Mouse (Mus musculus) gastrocnemius, postnatal 14 days (tissue): ENCODE data around the gene Exosc8. TPM values are rescaled to one million over a fixed set of nuclear protein-coding genes. Genes with fewer than 3 reads are reported as not detected.
A peak's percentile ranks its signal among the peaks of the same experiment; 100 is the strongest.
"Not testable (repeated sequence)": the region's sequence is repeated elsewhere in the genome, so short reads cannot be mapped to it uniquely, and the experiment has no call there.

ENCODE experiments used
- DNase-seq: peaks from one replicate; pipeline ENCODE4 v3.0.0; 2021; ENCODE audit warnings: mixed read lengths
- intact Hi-C: fragments of 180-260 bp; cut with DNase I; formaldehyde crosslinking; loops from one replicate; pipeline ENCODE4 v1.15.1; 2025; ENCODE audit warnings: low total_unique reads
- long read RNA-seq, 2 experiments: library from polyadenylated mRNA; stranded (forward); transcript quantifications; one replicate each; pipeline ENCODE4 v2.0.0; 2021
- total RNA-seq, 2 experiments: library from RNA; stranded (reverse); gene quantifications; 2 replicates each; pipeline ENCODE4 v1.2.3; 2021

Gene Exosc8
- total RNA-seq: 10 to 100 TPM; 10.1 to 11.7 TPM
- long read RNA-seq, experiment 1, partial matches to known transcripts: 0 of 4 reads
- long read RNA-seq, experiment 1, other reads (novel, unspliced or antisense): 0 of 4 reads
- long read RNA-seq, experiment 2, transcript Exosc8-201 (11 exons, 1,300 nt): major isoform, 8 of 8 reads
- long read RNA-seq, experiment 2, partial matches to known transcripts: 0 of 8 reads
- long read RNA-seq, experiment 2, other reads (novel, unspliced or antisense): 0 of 8 reads

GRCm38 (mm10) chr3:54735247-54736046 is at the start of gene Exosc8, which contains the start of gene Alg5:
TSS of gene Exosc8 (minus strand) at chr3:54735393.
TSS of gene Alg5 (plus strand) at chr3:54735539.
- peak; percentile 90 for DNase-seq
- intact Hi-C loops: loop anchor here (5.0 kb wide), 1 partner anchor 332 kb away; no protein-coding TSS in a partner anchor

DNA sequence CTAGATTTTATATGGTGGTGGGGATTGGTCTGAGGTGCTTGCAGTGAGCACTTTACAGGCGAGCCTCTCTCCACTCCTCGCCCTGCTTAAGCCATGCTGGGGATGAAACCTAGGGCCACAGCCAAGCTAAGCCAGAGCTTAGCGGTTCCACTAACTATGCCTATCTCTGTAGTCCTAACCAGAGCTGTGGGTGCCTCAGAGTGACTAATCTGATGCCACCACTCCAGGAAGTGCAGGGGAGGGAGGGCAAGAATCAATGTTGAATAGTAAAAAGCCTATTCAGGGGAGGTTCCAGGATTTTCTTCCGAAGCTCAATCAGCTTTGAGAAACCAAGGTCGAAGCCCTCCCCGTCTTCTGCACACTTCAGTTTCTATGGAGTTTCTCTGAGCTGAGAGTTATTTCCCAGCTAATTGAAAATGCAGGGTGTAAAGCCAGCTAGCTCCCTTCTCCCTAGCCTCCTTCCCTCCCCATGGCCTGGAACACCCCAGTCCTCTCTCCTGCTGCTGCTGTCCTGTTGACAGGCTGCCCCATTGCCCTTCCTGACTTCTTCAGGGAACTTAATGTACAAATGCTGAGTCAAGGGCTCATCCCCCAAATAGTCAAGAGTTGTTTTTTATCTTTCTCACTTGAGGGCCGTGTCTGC is 40.9 kb upstream of the Exosc8 start:
- no peak for DNase-seq

DNA sequence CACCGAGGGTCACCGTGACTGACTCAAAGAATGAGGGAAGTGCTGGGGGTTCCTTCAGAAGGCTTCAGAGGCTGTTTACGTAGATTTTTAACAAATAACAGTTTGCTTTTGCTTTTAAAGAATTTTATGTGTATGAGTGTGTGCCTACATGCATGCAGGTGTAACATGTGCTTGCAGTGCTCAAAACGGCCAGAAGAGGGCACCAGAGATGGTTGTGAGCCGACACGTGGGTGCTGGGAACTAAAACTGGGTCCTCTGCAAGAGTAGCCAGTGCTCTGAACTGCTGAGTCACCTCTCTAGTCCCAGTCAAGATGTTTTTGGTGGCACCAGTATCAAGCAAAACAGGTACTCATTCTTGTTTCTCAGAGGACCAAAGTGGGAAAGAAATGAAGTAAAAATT is 38.4 kb upstream of the Exosc8 start:
- no peak for DNase-seq
- intact Hi-C loops: no loop called here

More for the DNA sequence above, 40.9 kb upstream of the Exosc8 start:
- intact Hi-C loops: no loop called here

GRCm38 (mm10) chr3:54769349-54770275 is 34.4 kb upstream of the Exosc8 start:
- intact Hi-C loops: no loop called here
- no peak for DNase-seq

- intact Hi-C loops: no loop called here
- no peak for DNase-seq
Observed at GRCm38 (mm10) chr3:54768592-54768991, 33.4 kb upstream of the Exosc8 start.

DNA sequence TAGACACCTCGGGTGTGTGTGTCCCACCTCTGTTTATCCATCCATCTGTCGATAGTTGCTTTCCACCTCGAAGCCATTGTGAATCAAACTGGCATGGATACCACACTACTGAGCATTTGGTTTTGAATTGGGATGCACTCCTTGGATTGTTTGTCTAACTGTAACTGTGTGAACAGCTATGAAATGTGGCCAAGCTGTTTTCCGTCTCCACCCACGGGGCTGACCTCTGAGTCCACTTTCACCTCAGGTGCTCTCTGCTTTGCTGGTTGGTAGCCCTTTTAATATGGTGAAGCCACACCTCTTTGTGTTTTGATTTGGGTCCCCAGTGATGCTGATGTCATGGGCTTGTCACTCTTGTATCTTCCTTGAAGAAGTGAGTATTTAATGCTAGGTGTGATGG is 31.6 kb upstream of the Exosc8 start:
- intact Hi-C loops: no loop called here
- DNase-seq: no peak

DNA sequence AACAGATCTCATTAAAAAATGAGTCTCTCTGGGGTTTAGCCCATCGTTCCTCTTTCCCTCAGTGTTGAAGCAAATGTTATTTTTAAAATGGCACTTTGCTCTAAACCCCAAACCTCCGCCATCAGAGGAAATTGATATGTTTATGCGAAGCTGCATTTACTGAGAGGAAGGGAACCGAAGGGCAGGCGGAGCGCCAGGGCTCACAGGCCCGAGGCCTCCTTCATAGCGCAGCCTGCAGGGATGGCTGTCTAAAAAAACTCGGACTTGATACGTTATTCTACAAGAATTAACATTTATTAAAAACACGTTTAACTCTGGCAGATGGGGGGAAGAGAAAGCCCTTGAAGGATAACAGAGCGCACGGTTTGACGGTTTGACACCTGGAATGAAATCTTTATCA is 30.8 kb upstream of the Exosc8 start:
- intact Hi-C loops: no loop called here
- DNase-seq: no peak

DNA sequence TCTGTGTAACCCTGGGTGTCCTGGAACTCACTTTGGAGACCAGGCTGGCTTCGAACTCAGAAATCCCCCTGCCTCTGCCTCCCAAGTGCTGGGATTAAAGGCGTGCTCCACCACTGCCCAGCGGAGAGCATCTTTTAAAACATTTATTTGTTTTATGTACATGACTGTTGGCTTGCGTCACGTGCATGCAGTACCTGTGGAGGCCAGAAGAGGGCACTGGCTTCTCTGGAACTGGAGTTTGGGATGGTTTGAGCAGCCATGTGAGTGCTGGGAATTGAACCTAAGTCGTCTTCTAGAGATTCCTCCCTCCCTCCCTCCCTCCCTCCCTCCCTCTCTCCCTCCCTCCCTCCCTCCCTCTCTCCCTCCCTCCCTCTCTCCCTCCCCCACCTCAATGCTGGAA is 30.3 kb upstream of the Exosc8 start:
- DNase-seq, intact Hi-C loops: not testable (repeated sequence)

GRCm38 (mm10) chr3:54764418-54764817 is 29.2 kb upstream of the Exosc8 start:
- intact Hi-C loops: no loop called here
- DNase-seq: peak; percentile 18

DNA sequence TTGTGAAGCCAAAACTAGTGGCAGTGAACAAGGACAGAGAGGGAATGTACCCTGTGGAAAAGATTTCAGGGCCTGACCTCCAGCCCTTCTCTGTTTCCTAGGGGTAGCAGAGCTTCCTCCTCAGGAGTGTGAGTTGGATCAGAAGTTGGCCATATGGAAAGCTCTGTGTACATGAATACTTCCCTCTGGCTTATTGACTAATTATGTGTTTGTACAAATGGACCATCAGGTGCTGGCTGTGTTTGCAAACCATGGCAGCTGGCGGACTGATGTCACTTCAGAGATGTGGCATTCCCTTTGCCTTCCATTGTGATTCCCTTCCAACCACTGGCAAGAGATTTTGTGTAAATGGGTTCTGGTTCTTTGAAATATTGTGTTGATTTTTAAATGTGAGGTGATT is 26.1 kb upstream of the Exosc8 start:
- no peak for DNase-seq
- intact Hi-C loops: no loop called here

DNA sequence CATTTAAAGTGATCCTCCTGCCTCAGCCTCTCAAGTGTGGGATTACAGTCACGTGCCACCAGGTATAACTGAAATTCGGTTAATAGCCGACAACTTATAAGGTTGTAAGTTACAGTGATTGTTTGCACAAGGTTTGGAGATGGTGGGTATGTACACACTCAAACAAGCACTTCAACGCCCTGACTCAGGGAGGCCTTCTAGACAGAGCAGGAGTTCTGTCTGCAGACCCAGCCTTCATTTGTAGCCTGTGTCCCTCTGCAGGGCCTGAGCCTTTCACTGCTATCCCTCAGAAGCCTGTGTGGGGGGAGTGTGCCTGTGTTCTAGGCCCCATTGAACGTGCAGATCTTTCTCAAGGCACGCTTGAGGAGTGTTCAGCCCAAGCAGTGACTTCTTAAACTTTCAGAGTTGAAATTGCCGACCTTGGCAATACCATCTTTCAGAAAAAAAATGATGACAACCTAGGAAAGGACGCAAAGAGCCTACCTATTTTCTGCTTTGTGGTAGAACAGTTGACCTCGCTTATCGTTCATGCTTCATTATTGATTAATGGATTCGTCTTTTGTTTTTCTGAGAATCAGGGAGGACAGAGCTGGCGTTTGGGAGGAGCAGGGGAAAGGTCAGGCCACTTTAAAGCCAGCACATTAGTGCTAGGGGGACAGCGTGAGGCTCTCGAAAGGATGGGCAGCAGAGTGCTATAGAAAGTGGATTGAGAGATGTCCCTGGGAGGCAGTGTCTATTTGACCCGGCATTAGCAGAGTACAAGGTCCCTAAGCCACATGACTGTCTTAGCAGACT is 25.3 kb upstream of the Exosc8 start:
- DNase-seq: no peak
- intact Hi-C loops: no loop called here

- no peak for DNase-seq
- intact Hi-C loops: no loop called here
Observed at GRCm38 (mm10) chr3:54759211-54759610, 24.0 kb upstream of the Exosc8 start.

- no peak for DNase-seq
- intact Hi-C loops: no loop called here
Observed at GRCm38 (mm10) chr3:54757446-54757845, 22.3 kb upstream of the Exosc8 start.

GRCm38 (mm10) chr3:54756058-54756457 is 20.9 kb upstream of the Exosc8 start:
- no peak for DNase-seq
- intact Hi-C loops: no loop called here

DNA sequence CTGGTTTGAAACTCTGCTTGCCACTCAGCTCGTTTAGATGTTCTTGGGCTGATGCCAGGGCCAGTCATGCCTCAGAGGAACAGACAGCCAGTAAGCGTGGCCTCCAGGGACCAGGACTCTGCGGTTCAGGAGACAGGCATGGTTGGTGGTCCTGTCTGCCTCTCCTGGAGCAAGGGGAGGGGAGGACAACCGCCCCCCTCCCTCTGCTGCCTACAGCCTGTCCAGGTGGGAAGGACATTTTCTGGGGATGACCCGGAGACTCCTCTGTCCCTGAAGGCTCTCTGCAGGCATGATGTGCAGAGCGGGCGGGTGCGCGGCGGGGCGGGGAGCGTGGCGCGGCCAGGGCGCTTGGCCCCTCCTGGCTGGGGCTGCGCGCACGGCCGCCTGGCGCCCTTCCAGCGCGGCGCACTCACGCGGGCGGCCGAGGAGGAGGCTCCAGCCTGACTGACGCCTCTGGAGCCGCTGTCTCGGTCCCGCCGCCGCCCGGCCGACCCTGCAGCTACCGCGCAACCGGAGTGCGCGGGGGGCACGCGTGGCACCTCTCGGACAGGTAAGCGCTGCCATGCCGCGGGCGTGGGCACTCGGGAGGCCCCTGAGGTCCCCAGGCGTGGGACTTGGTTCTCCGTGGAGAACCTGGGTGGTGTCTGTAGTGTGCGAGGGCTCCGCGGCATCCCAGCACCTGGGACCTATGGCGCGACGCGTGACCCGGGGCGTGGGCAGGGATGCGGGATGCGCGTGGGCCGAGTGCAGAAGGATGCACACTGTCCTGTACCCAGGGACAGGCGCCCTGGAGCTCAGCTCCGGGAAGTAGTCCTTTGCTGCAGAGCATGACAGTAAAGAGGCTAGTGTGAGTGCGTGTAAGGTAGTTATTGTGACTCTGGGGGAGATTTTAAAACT is 20.2 kb upstream of the Exosc8 start, which contains the start of gene Smad9:
Smad9 (plus strand) TSS at position 438 of the 897 bp plus-strand sequence.
- intact Hi-C loops: no loop called here
- DNase-seq: peak; percentile 59

DNA sequence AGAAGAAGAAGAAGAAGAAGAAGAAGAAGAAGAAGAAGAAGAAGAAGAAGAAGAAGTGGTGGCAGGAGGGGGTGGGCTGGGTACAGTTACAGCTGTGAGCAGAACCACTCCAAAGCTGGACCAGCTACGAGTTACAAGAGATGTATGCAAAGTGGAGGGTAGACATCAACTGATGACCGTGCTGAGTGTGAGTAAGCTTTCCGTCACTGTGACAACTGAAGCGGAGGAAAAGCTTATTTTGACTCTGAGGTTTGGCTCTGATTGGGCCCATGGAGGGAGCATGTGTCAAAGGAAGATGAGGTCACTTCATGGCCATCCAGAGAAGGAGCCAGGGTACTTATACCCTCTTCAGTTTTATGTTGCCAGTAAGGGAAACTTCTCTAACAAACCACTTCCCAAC is 18.2 kb upstream of the Exosc8 start:
- DNase-seq: no peak
- intact Hi-C loops: no loop called here

DNA sequence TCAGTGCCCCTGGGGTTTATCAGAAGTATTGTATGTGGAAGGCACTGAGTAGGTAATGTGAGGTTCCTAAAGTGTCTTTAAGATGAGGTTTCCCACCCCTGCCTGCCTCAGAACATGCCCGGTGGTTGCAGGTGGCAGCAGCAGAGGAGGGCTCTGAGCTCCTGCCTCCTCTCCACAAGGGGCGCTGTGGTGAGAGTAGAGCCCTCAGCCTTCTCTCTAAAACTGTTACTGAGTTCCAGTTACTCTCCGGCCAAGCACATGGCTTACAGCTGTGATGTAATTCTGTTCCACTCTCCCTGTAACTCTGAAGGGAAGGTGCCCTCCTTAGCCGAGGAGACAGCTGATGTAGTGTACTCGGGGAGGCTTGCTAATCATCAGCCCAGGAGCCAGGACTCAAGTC is 10.6 kb upstream of the Exosc8 start:
- intact Hi-C loops: no loop called here
- no peak for DNase-seq

- intact Hi-C loops: no loop called here
- DNase-seq: no peak
Observed at GRCm38 (mm10) chr3:54741965-54742364, 6.8 kb upstream of the Exosc8 start.
